ENCODE assay signal across 20 mouse cellular contexts in the genomic region with DNA sequence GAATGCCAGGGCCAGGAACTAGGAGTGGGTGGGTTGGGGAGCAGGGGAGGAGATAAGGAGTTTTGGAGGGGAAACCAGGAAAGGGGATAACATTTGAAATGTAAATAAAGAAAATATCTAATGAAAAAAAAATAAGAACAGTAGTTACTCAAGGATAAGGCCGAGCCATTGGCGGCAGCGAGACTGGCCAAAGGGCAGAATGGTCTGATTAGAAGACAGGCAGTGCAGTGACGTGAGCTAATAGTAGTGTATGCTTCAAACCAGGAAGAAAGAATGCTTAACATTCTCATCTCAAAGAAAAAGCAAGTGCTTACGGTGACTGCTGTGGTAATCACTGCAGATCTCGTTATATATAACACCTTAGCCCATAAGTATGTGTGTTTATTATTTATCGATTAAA. TPM values are rescaled to one million over a fixed set of nuclear protein-coding genes. Genes with fewer than 3 reads are reported as not detected.
A peak's percentile ranks its signal among the peaks of the same experiment; 100 is the strongest.
DNase-seq lines count a peak whose midpoint lies in the region; ATAC-seq and TF ChIP-seq lines count a peak whose summit lies in the region.
"Had no signal": no experiment of that assay in that cellular context is flagged by ENCODE, and none has a peak within 500 bp of the region (broad histone marks: within the 10 kb centered on the region; RNA-seq: fewer than 3 reads in every experiment).

No protein-coding gene starts in this region.

- peaks cover 9% of the 10 kb centered on the region for H3K4me1 ChIP-seq in embryonic facial prominence, embryonic 15.5 days
- H3K4me1 ChIP-seq in embryonic facial prominence, embryonic 10.5 days: peaks cover 17% of the 10 kb centered on the region
- peaks cover 14% of the 10 kb centered on the region for H3K4me1 ChIP-seq in heart, embryonic 13.5 days
- peaks cover 64% of the 10 kb centered on the region for H3K4me1 ChIP-seq in megakaryocyte, embryonic 14.5 days
- H3K4me1 ChIP-seq in stomach, postnatal 0 days (replicated peaks; ENCODE audit: control insufficient read depth, insufficient read depth): 0 out of 2 replicates have a peak, but pooled peaks cover 3% of the 10 kb centered on the region

- no peak overlapping the region for H3K27ac ChIP-seq in embryonic facial prominence, embryonic 15.5 days (replicated peaks)
- H3K27ac ChIP-seq in embryonic facial prominence, embryonic 10.5 days (replicated peaks): no peak overlapping the region
- no peak overlapping the region for H3K27ac ChIP-seq in heart, embryonic 13.5 days (replicated peaks)
- peak overlapping the region; percentile 77 for H3K27ac ChIP-seq in stomach, postnatal 0 days (replicated peaks)
- H3K27ac ChIP-seq: hindbrain, embryonic 14.5 days; limb, embryonic 13.5 days; midbrain, embryonic 12.5 days; neural tube, embryonic 15.5 days had no signal

- peak overlapping the region; percentile 8; the same call in 1 of the 2 replicates for H3K4me3 ChIP-seq in embryonic facial prominence, embryonic 15.5 days (replicated peaks)
- H3K4me3 ChIP-seq in embryonic facial prominence, embryonic 10.5 days: no peak overlapping the region
- 0 out of 2 replicates have a peak overlapping the region, but pooled peaks have one; percentile 16 for H3K4me3 ChIP-seq in heart, embryonic 13.5 days
- peak overlapping the region; percentile 87 for H3K4me3 ChIP-seq in megakaryocyte, embryonic 14.5 days (replicated peaks)
- peak overlapping the region; percentile 10; the same call in 1 of the 2 replicates for H3K4me3 ChIP-seq in stomach, postnatal 0 days (ENCODE audit: low read depth, low read length)
- H3K4me3 ChIP-seq: limb, embryonic 13.5 days; midbrain, embryonic 12.5 days; neural tube, embryonic 15.5 days had no signal

- no peak for TF ChIP-seq EP300 in stomach, postnatal 0 days (optimal IDR thresholded peaks at IDR 0.05)

- H3K27me3 ChIP-seq in embryonic facial prominence, embryonic 15.5 days: no peaks in the 10 kb centered on the region
- H3K27me3 ChIP-seq in embryonic facial prominence, embryonic 10.5 days (replicated peaks; ENCODE audit: low read depth, poor library complexity, severe bottlenecking): peaks cover 15% of the 10 kb centered on the region
- no peaks in the 10 kb centered on the region for H3K27me3 ChIP-seq in heart, embryonic 13.5 days (replicated peaks)
- H3K27me3 ChIP-seq in megakaryocyte, embryonic 14.5 days (replicated peaks): no peaks in the 10 kb centered on the region
- no peaks in the 10 kb centered on the region for H3K27me3 ChIP-seq in stomach, postnatal 0 days (ENCODE audit: control insufficient read depth, insufficient read depth, low read length)

- no peak overlapping the region for H3K4me2 ChIP-seq in embryonic facial prominence, embryonic 15.5 days (replicated peaks)
- peak overlapping the region; percentile 68 for H3K4me2 ChIP-seq in heart, embryonic 13.5 days
- H3K4me2 ChIP-seq in stomach, postnatal 0 days (replicated peaks; ENCODE audit: low read depth): peak overlapping the region; percentile 48
- H3K4me2 ChIP-seq: hindbrain, embryonic 14.5 days; limb, embryonic 13.5 days; neural tube, embryonic 15.5 days had no signal

- no peak for ATAC-seq in embryonic facial prominence, embryonic 15.5 days (ENCODE audit: insufficient number of reproducible peaks, low FRiP score, low TSS enrichment, low read depth)
- ATAC-seq in heart, embryonic 13.5 days (ENCODE audit: extremely low read depth, insufficient number of reproducible peaks, low FRiP score, low TSS enrichment): no peak
- no peak for ATAC-seq in megakaryocyte, adult 5-6 weeks (ENCODE audit: poor library complexity, severe bottlenecking)
- peak; percentile 73 for ATAC-seq in stomach, postnatal 0 days (ENCODE audit: low FRiP score, low TSS enrichment)
- ATAC-seq: CD4-positive, CD25-positive, alpha-beta regulatory T cell, adult 4 months had no signal

- no peaks in the 10 kb centered on the region for H3K9me3 ChIP-seq in embryonic facial prominence, embryonic 15.5 days (replicated peaks)
- H3K9me3 ChIP-seq in embryonic facial prominence, embryonic 10.5 days: no peaks in the 10 kb centered on the region
- H3K9me3 ChIP-seq in heart, embryonic 13.5 days: no peaks in the 10 kb centered on the region
- no peaks in the 10 kb centered on the region for H3K9me3 ChIP-seq in megakaryocyte, embryonic 14.5 days
- no peaks in the 10 kb centered on the region for H3K9me3 ChIP-seq in stomach, postnatal 0 days (ENCODE audit: control insufficient read depth, low read length)
- H3K9me3 ChIP-seq: limb, embryonic 13.5 days; midbrain, embryonic 12.5 days; neural tube, embryonic 15.5 days had no signal

- DNase-seq in embryonic facial prominence, embryonic 10.5 days (ENCODE audit: low spot score): no peak
- DNase-seq in heart, adult 11 months: no peak
- DNase-seq in stomach, postnatal 0 days (ENCODE audit: low spot score): peak; percentile 77
- DNase-seq in urinary bladder, postnatal 36 days (ENCODE audit: low spot score in 2 of 2): no peak
- DNase-seq: cerebellum, postnatal 14 days; kidney, adult 2 months; kidney, postnatal 36 days; layer of hippocampus, adult 9-11 months; lung, postnatal 4 days; right cerebral cortex, postnatal 4 days; thymus, adult 2 months had no signal

- TF ChIP-seq CTCF in stomach, postnatal 0 days (IDR thresholded peaks at IDR 0.05; ENCODE audit: low read depth): no peak

- 93% methylated on average over 7 of the region's 7 CpGs for WGBS in embryonic facial prominence, embryonic 15.5 days
- WGBS in embryonic facial prominence, embryonic 10.5 days: 92% methylated on average over 7 of the region's 7 CpGs
- WGBS in heart, embryonic 13.5 days: 84% methylated on average over 7 of the region's 7 CpGs
- 76% methylated on average over 7 of the region's 7 CpGs for WGBS in stomach, postnatal 0 days

- H3K36me3 ChIP-seq in embryonic facial prominence, embryonic 15.5 days: no peaks in the 10 kb centered on the region; the same call in 1 of the 2 replicates
- peaks cover 4% of the 10 kb centered on the region; the same call in 1 of the 2 replicates for H3K36me3 ChIP-seq in embryonic facial prominence, embryonic 10.5 days (replicated peaks)
- peaks cover 15% of the 10 kb centered on the region; the same call in 1 of the 2 replicates for H3K36me3 ChIP-seq in heart, embryonic 13.5 days
- peaks cover 43% of the 10 kb centered on the region for H3K36me3 ChIP-seq in megakaryocyte, embryonic 14.5 days (replicated peaks; ENCODE audit: low read length)
- peaks cover 3% of the 10 kb centered on the region; the same call in 1 of the 2 replicates for H3K36me3 ChIP-seq in stomach, postnatal 0 days (ENCODE audit: control insufficient read depth, insufficient read depth, low read length)
- H3K36me3 ChIP-seq: limb, embryonic 13.5 days; midbrain, embryonic 12.5 days; neural tube, embryonic 15.5 days had no signal

- H3K9ac ChIP-seq in embryonic facial prominence, embryonic 15.5 days: no peak overlapping the region
- no peak overlapping the region for H3K9ac ChIP-seq in heart, embryonic 13.5 days
- no peak overlapping the region for H3K9ac ChIP-seq in stomach, postnatal 0 days (ENCODE audit: low read length)
- H3K9ac ChIP-seq: hindbrain, embryonic 14.5 days; limb, embryonic 13.5 days; midbrain, embryonic 12.5 days; neural tube, embryonic 15.5 days had no signal

RNA-seq across cellular contexts. Expression of a gene that starts 2.2 kb away (rescaled TPM):
- 50.7 and 51.8 TPM in 2 replicates for polyA plus RNA-seq in embryonic facial prominence, embryonic 15.5 days (2015; fragmentation: Nextera tagmentation; extraction: Ambion mirVana)
- 22.9 and 25.9 TPM in 2 replicates for polyA plus RNA-seq in embryonic facial prominence, embryonic 10.5 days (2016; fragmentation: Nextera tagmentation; extraction: Ambion mirVana)
- 37.2 and 41.4 TPM in 2 replicates for polyA plus RNA-seq in heart, embryonic 13.5 days (2015; fragmentation: Nextera tagmentation; extraction: Ambion mirVana)
- 10.8 and 24.3 TPM in 2 replicates for polyA plus RNA-seq in megakaryocyte, embryonic 14.5 days (2012; ENCODE audit: insufficient read depth, low replicate concordance)
- 79.1 and 110 TPM in 2 replicates for total RNA-seq in megakaryocyte, adult 5-6 weeks (2015)
- 45.4 and 55.7 TPM in 2 replicates for total RNA-seq in megakaryocyte, adult 5-6 weeks (2017)
- polyA plus RNA-seq in stomach, postnatal 0 days (2015; fragmentation: Nextera tagmentation; extraction: Ambion mirVana): 130 and 148 TPM in 2 replicates

RNA-seq across cellular contexts. Expression of a gene that starts 40.0 kb away (rescaled TPM):
- 10.3 and 15.2 TPM in 2 replicates for polyA plus RNA-seq in embryonic facial prominence, embryonic 15.5 days (2015; fragmentation: Nextera tagmentation; extraction: Ambion mirVana)
- 6.3 and 6.5 TPM in 2 replicates for polyA plus RNA-seq in embryonic facial prominence, embryonic 10.5 days (2016; fragmentation: Nextera tagmentation; extraction: Ambion mirVana)
- 36.5 and 41.3 TPM in 2 replicates for polyA plus RNA-seq in heart, embryonic 13.5 days (2015; fragmentation: Nextera tagmentation; extraction: Ambion mirVana)
- polyA plus RNA-seq in megakaryocyte, embryonic 14.5 days (2012; ENCODE audit: insufficient read depth, low replicate concordance): 1.5 and 2.2 TPM in 2 replicates
- 6.4 and 12.0 TPM in 2 replicates for total RNA-seq in megakaryocyte, adult 5-6 weeks (2015)
- 3.9 and 8.7 TPM in 2 replicates for total RNA-seq in megakaryocyte, adult 5-6 weeks (2017)
- 27.2 and 30.2 TPM in 2 replicates for polyA plus RNA-seq in stomach, postnatal 0 days (2015; fragmentation: Nextera tagmentation; extraction: Ambion mirVana)
